Mouse (Mus musculus): ENCODE measurements at regions not wholly inside any gene's neighbourhood (a gene's known extent, or its start where the extent isn't known, plus 50 kb on each side); places are given as distances from the start of the nearest gene placed in this dataset.

DNA sequence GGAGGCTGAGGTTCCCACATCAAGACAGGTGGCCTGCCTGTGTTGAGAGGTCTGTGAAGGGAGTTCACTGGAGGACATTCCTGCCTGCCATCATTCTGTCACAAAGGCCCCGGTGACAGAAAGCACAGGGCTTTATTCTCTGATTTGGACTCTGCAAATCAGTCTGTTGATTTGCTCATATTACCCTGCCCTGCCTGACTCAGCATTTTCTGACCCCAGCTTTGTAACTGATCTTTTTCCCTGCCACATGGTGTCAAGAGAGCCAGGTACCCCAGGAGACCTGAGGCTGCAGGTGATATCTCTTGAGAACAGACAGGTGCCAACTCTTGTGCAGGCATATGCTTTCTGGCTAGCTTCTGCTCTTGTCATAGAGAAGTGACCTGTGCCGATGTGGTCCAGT lies 906.5 kb upstream of the Lrrc6 start:
- TF ChIP-seq CTCF (IDR thresholded peaks at IDR 0.05; ENCODE audit: low read depth, low read length) (no peak), EP300 (IDR thresholded peaks at IDR 0.05; ENCODE audit: insufficient read depth, low read depth, low read length) (no peak), POLR2A (IDR thresholded peaks at IDR 0.05; ENCODE audit: insufficient read depth, low read length) (no peak)

Data from ES-Bruce4 (cell line).